Mouse (Mus musculus) hindbrain, embryonic 10.5 days (tissue): ENCODE measurements around the gene Spin1. TPM values are rescaled to one million over a fixed set of nuclear protein-coding genes. Genes with fewer than 3 reads are reported as not detected.

ENCODE experiments used
- DNase-seq: peaks from one replicate; pipeline ENCODE4 v3.0.0-alpha.2; 2017; ENCODE audit warnings: low spot score
- H3K27ac ChIP-seq: fragments of 300-500 bp; sonication (generic); 2 replicates; pipeline ENCODE4 v1.5.1; 2016; ENCODE audit warnings: mild to moderate bottlenecking, moderate library complexity
- H3K27me3 ChIP-seq: fragments of 300-500 bp; sonication (generic); 2 replicates; pipeline ENCODE4 v1.6.1; 2016; ENCODE audit warnings: mild to moderate bottlenecking; ENCODE audit not compliant: poor library complexity, insufficient read depth, severe bottlenecking
- H3K36me3 ChIP-seq: fragments of 300-500 bp; sonication (generic); 2 replicates; pipeline ENCODE4 v1.6.1; 2016; ENCODE audit warnings: mild to moderate bottlenecking, moderate library complexity
- H3K4me1 ChIP-seq: fragments of 300-500 bp; sonication (generic); replicated peaks from 2 replicates; pipeline ENCODE4 v1.6.1; 2016; ENCODE audit warnings: mild to moderate bottlenecking
- H3K4me3 ChIP-seq: fragments of 300-500 bp; sonication (generic); 2 replicates; pipeline ENCODE4 v1.5.1; 2016; ENCODE audit warnings: mild to moderate bottlenecking, moderate library complexity
- H3K9me3 ChIP-seq: fragments of 300-500 bp; sonication (generic); 2 replicates; pipeline ENCODE4 v1.6.1; 2016; ENCODE audit warnings: mild to moderate bottlenecking, moderate library complexity
- WGBS: fragments of 180-500 bp; shearing (Covaris S2); methylation state at CpG from one replicate; pipeline ENCODE4 v1.1.7; 2016; 5-methylcytosine and 5-hydroxymethylcytosine counted together
- polyA plus RNA-seq: library from polyadenylated mRNA; unstranded; fragments of >200 nt; fragmentation: Nextera tagmentation; extraction: Ambion mirVana; gene quantifications from 2 replicates; pipeline ENCODE4 v1.2.1, GENCODE M21; 2016

The Spin1 gene
- polyA plus RNA-seq, 1 experiment from 2014 or later, result 75.3 TPM

DNA sequence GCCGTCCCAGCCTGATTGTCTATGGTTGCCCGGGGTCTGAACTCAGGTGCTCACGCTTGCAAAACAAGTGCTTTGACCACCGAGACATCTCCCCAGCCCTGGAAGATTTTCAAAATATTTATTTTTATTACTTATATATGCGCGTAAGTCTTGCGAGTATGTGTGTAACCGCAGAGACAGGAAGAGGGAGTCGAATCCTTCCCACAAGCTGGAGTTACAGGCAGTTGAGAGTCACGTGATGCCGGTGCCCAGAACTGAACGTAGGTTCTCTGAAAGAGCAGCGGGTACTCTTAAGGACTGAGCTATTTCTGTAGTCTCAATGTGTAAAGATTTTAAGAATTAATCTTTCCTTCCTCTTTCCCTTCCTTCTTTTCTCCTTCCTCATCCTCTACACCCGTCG is 93.2 kb downstream of the Spin1 start:
- DNase-seq, result no peak
- Histone ChIP-seq H3K4me3 (no peak overlapping the region), H3K4me1 (no peaks in the 10 kb centered on the region), H3K9me3 (peaks cover 2% of the 10 kb centered on the region; the same call in 1 of the 2 replicates), H3K36me3 (no peaks in the 10 kb centered on the region), H3K27ac (no peak overlapping the region), H3K27me3 (no peaks in the 10 kb centered on the region)
- 93% methylated on average over 15 of the region's 15 CpGs for WGBS

DNA sequence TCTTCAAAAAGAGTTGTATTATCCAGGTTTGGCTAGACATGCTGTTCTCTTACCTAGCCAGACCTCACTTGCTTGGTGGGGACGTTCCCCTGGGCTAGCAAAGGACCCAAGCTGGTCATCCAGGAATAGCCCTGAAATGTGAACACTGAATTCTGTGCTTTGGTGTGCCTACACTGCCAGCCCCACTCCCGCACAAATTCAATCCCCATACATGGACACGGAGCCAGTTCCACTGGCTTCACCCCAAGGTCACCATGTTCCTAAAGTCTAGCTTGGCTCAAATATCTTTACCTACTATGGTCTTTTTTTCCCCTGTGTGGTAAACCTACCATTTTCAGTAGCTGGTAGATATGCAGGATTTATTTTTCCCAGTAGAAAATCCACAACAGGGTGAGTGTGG is 97.0 kb downstream of the Spin1 start:
- no peak for DNase-seq
- no peaks in the 10 kb centered on the region for H3K4me1 ChIP-seq

DNA sequence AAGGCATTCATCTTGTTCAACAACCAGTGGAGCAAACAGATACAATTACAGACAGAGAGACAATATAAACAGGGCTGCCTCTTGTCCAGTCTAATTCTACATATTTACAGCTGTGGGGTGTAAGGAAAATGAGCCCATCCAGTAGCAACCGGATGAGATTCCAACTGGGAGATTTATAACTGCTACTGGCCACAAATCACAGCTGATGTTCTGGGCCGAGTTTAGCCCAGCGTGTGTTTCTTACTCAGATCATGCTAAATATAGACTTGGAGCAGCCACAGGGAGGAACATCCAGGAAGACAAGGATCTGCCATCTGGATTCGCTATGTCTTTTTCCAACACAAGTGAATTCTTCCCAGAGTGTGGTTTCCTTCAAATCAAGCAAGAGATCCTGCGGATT is 97.5 kb downstream of the Spin1 start:
- Histone ChIP-seq H3K9me3 (0 out of 2 replicates have a peak, but pooled peaks cover 9% of the 10 kb centered on the region), H3K4me3 (no peak overlapping the region), H3K27me3 (0 out of 2 replicates have a peak, but pooled peaks cover 4% of the 10 kb centered on the region), H3K4me1 (no peaks in the 10 kb centered on the region), H3K36me3 (no peaks in the 10 kb centered on the region), H3K27ac (no peak overlapping the region)
- WGBS, result 86% methylated on average over 5 of the region's 5 CpGs
- no peak for DNase-seq

More for the DNA sequence above, 97.0 kb downstream of the Spin1 start:
- Histone ChIP-seq H3K9me3 (0 out of 2 replicates have a peak, but pooled peaks cover 9% of the 10 kb centered on the region), H3K27ac (no peak overlapping the region), H3K36me3 (no peaks in the 10 kb centered on the region), H3K4me3 (no peak overlapping the region), H3K27me3 (0 out of 2 replicates have a peak, but pooled peaks cover 4% of the 10 kb centered on the region)
- 92% methylated on average over 3 of the region's 3 CpGs for WGBS

Other genes starting within 250 kb of the Spin1 start
- 0.30 and 0.73 TPM in 2 replicates for gene Nxnl2, start 70.1 kb downstream of the Spin1 start, polyA plus RNA-seq